Mouse (Mus musculus) midbrain, embryonic 10.5 days (tissue): ENCODE results near the gene Cisd1. TPM values are rescaled to one million over a fixed set of nuclear protein-coding genes. Genes with fewer than 3 reads are reported as not detected.

Experiments
- DNase-seq: peaks from one replicate; pipeline ENCODE4 v3.0.0-alpha.2; 2017; ENCODE audit warnings: low spot score
- H3K27ac ChIP-seq: fragments of 300-500 bp; sonication (generic); replicated peaks from 2 replicates; pipeline ENCODE4 v1.5.1; 2016; ENCODE audit warnings: mild to moderate bottlenecking
- H3K27me3 ChIP-seq: fragments of 300-500 bp; sonication (generic); 2 replicates; pipeline ENCODE4 v1.6.1; 2016; ENCODE audit warnings: low read depth, mild to moderate bottlenecking; ENCODE audit not compliant: poor library complexity, severe bottlenecking
- H3K36me3 ChIP-seq: fragments of 300-500 bp; sonication (generic); 2 replicates; pipeline ENCODE4 v1.6.1; 2016; ENCODE audit warnings: mild to moderate bottlenecking, moderate library complexity
- H3K4me1 ChIP-seq: fragments of 300-500 bp; sonication (generic); 2 replicates; pipeline ENCODE4 v1.6.1; 2016
- H3K4me3 ChIP-seq: fragments of 300-500 bp; sonication (generic); 2 replicates; pipeline ENCODE4 v1.5.1; 2016; ENCODE audit warnings: mild to moderate bottlenecking, moderate library complexity
- H3K9me3 ChIP-seq: fragments of 300-500 bp; sonication (generic); replicated peaks from 2 replicates; pipeline ENCODE4 v1.6.1; 2016; ENCODE audit warnings: mild to moderate bottlenecking
- WGBS: fragments of 180-500 bp; shearing (Covaris S2); methylation state at CpG from one replicate; pipeline ENCODE4 v1.1.7; 2016; 5-methylcytosine and 5-hydroxymethylcytosine counted together
- polyA plus RNA-seq: library from polyadenylated mRNA; unstranded; fragments of >200 nt; fragmentation: Nextera tagmentation; extraction: Ambion mirVana; gene quantifications from 2 replicates; pipeline ENCODE4 v1.2.1, GENCODE M21; 2016

The Cisd1 gene
- polyA plus RNA-seq, 1 experiment from 2014 or later, result 154 TPM

DNA sequence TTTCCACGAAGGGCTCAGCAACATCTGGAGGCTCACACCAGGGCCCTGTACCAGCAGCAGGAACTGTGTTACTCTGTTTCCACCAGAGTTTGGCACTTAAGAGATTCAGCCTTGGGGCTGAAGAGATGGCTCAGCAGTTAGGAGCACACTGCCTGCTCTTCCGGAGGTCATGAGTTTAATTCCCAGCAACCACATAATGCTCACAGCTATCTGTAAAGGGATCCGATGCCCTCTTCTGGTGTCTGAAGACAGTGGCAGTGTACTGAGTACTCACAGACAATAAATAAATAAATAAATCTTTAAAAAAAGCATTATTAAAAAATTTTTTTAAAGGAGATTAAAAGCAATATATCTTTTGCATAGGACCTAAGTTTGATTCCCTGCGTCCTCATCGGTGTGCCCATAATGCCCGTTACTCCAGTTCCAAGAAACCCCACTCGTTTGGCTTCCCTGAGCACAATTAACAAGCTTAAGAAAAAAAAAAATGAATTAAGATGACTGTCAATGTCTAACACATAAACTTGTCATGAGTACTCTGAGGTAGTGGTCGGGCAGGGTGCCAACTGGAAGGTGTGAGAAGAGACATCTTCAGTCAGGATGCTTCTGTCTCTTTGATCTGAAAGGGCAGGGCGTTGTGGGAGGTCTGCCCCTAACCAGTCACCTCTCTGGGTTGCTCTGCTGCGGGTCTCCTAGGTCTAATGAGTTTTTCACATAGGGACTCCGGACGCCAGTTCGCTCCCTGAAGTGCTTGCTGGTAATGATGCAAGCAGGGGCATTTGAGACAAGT, 2.2 kb upstream of the Cisd1 start:
- Histone ChIP-seq H3K4me1 (peaks cover 57% of the 10 kb centered on the region), H3K27ac (peak overlapping the region; percentile 92)
- no peak for DNase-seq

DNA sequence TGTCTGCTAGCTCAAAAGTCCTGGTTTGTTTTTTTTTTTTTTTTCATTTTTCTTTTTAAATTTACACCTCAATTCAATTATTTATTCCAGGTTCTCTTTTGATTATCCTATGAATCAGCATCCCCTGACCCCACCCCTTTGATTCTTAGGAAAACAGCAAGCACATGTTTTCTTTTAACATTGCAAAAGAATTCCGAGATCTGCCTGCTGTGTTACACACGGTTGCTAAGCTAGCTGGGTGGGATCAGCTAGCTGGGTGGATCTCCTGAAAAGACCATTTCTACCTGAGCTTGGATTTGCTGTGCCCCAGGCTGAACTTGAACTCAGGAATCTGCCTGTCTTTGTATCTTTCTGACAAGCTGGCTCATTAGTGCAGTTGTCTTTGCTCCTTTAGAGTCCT, 1.4 kb upstream of the Cisd1 start:
- H3K4me1 ChIP-seq, result peaks cover 57% of the 10 kb centered on the region
- no peak overlapping the region for H3K27ac ChIP-seq
- peaks cover 10% of the 10 kb centered on the region for H3K36me3 ChIP-seq
- no peak overlapping the region for H3K4me3 ChIP-seq
- H3K9me3 ChIP-seq, result no peaks in the 10 kb centered on the region
- 59% methylated on average over 2 of the region's 2 CpGs for WGBS
- DNase-seq, result no peak
- no peaks in the 10 kb centered on the region for H3K27me3 ChIP-seq

More for the DNA sequence above, 2.2 kb upstream of the Cisd1 start:
- H3K27me3 ChIP-seq, result no peaks in the 10 kb centered on the region
- no peaks in the 10 kb centered on the region for H3K9me3 ChIP-seq
- peaks cover 18% of the 10 kb centered on the region for H3K36me3 ChIP-seq
- WGBS, result 14% methylated on average over 13 of the region's 13 CpGs
- H3K4me3 ChIP-seq, result peak overlapping the region; percentile 94

DNA sequence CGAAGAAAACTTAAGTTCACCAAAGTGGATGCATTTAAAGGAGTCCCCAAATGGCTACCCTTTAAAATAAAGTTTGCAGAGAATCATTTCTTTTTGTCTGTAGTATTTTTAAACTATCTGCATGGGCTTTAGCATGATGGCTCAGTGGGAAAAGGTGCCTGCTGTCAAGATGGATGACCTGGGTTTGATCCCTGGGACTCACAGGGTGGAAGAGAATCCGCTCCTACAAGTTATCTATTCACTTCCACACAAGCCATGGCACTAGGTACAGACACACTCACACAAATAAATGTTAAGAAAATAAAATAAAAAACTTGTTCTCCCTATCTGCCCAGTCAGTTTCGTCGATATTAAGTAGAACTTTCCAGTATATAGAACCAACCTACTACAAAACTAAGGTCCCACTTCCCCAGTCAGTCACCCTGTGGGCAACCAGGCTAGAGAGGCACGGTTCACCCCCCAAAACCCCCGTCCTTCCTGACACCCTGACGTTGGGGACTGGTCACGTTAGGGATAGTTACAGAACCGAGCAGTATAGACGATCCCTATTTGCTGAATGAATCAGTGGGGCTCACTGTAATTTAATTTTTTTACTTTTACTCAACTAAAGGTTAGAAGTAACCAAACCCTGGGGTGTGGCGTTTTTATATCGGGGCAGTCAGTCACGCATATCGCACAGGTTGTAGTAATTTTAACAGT, 1.0 kb downstream of the Cisd1 start:
- no peaks in the 10 kb centered on the region for H3K36me3 ChIP-seq
- H3K9me3 ChIP-seq, result no peaks in the 10 kb centered on the region
- H3K27me3 ChIP-seq, result no peaks in the 10 kb centered on the region
- no peak for DNase-seq
- peak overlapping the region; percentile 81 for H3K4me3 ChIP-seq
- H3K4me1 ChIP-seq, result peaks cover 46% of the 10 kb centered on the region
- H3K27ac ChIP-seq, result peak overlapping the region; percentile 94
- WGBS, result 27% methylated on average over 14 of the region's 14 CpGs

DNA sequence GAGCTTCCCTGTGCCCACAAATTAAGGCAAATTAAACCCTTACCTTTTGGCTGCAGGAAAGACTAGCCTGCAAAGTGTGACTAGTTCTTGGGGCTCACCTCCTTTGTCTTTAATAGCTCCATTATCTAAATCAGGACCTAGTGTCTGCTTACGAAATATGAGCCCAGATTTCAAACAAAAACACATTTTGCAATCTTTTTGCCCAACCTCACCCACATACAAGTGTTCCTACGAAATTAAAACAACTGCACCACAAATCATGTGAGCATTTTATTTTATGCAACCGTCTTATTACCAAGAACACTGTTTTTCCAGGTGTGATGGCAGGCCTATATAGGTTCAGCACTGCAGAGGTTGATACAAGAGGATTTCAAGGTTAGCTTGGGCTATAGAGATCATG, 1.6 kb downstream of the Cisd1 start:
- H3K4me3 ChIP-seq, result peak overlapping the region; percentile 81
- H3K4me1 ChIP-seq, result peaks cover 40% of the 10 kb centered on the region
- H3K27me3 ChIP-seq, result no peaks in the 10 kb centered on the region
- WGBS, result 89% methylated on average over 3 of the region's 3 CpGs
- H3K9me3 ChIP-seq, result no peaks in the 10 kb centered on the region
- DNase-seq, result no peak
- no peak overlapping the region for H3K27ac ChIP-seq
- H3K36me3 ChIP-seq, result no peaks in the 10 kb centered on the region

DNA sequence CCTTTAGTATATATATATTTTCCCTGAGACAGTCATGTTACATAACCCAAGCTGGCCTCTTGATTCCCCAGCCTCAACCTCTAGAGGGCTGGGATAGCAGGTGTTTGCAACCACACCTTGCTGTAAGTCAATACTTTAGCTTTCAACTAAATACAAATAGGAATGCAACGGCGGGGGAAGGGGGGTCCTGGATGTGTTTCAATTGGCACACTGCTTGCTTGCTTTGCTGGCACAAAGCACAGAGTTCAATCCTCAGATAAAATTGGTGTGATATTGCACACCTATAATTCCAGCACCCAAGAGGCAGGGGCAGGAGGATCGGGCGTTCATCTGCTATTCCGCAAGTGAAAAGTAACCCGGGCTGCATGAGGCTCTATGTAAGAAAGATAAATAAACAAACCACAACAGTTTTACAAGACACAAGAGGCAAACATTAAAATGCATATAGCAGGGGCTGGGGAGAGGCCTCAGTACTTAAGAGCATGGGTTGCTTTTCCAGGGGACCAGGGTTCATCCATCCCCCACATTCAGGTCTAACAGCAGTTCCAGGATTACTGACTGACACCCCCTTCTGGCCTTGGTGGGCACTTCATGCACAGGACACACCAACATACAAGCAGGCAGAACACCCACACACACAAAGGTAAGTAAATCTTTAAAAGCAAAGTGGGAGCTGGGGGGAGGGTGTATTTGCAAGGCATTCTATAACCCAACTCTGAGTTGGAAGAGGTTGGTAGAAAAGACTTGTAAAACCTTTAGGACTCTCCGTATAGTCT, 2.5 kb downstream of the Cisd1 start:
- Histone ChIP-seq H3K27me3 (no peaks in the 10 kb centered on the region), H3K27ac (no peak overlapping the region), H3K36me3 (no peaks in the 10 kb centered on the region), H3K4me1 (peaks cover 37% of the 10 kb centered on the region), H3K4me3 (no peak overlapping the region), H3K9me3 (no peaks in the 10 kb centered on the region)
- DNase-seq, result no peak
- 90% methylated on average over 7 of the region's 7 CpGs for WGBS

DNA sequence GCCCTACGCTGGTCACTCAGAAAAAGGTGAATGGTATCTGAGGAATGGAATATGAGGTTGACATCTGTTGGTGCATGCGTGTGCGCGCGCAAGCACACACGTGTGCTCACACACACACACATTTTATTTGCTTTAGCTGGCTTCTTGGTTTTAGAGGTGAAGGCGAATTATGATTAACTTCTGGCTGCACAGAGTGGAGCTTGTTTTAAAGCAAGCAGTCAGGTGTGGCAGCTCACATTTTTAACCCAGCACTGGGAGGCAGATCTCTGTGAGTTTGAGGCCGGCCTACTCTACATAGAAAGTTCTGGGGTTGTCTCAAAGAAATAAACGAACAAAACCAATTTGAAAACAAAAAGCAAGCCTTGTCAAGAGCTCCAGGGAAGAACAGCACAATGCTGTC, 3.5 kb downstream of the Cisd1 start:
- H3K4me3 ChIP-seq, result no peak overlapping the region
- H3K4me1 ChIP-seq, result peaks cover 28% of the 10 kb centered on the region
- no peaks in the 10 kb centered on the region for H3K9me3 ChIP-seq
- WGBS, result 95% methylated on average over 9 of the region's 9 CpGs
- H3K27me3 ChIP-seq, result no peaks in the 10 kb centered on the region
- no peak overlapping the region for H3K27ac ChIP-seq
- DNase-seq, result no peak
- H3K36me3 ChIP-seq, result peaks cover 1% of the 10 kb centered on the region

DNA sequence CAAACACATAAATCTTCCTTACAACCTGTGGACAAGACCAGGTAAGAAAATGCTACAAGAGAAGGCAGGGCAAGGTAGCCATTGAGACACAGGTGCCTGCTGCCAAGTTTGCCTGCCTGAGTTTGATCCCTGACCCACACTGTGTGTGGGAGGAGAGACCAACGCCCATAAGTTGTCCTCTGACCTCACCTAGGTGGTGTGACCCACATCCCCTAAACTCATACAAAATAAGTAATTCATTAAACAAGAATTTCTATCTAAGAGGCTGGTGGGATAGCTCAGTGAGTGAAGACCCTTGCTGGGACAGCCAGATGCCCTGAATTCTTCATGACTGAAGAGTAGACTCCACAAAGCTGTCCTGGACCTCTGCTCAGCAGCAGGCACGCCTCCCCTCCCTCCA, 4.6 kb downstream of the Cisd1 start:
- H3K4me3 ChIP-seq, result no peak overlapping the region
- H3K27me3 ChIP-seq, result no peaks in the 10 kb centered on the region
- peaks cover 12% of the 10 kb centered on the region for H3K36me3 ChIP-seq
- peaks cover 25% of the 10 kb centered on the region for H3K4me1 ChIP-seq
- H3K27ac ChIP-seq, result no peak overlapping the region
- no peak for DNase-seq
- WGBS, result 91% methylated on average over 2 of the region's 2 CpGs
- H3K9me3 ChIP-seq, result no peaks in the 10 kb centered on the region

DNA sequence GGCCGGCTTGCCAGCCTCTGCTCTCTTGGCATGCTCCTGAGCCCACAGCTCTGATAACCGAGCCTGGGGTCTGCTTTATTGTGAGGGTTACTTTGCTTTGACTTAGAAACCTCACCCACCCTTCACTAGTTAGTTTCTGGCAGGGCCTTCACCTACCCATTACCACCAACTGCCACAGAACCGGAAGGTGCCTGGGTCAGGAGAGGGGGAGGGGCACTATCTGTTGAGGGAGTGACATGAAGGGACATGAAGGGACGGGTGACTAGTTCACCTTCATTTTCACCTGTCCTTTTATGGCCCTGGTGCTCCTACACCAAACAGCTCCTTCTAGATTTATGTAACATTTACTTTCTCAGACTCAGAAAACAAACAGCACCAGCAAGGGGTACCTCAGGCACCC, 5.3 kb downstream of the Cisd1 start:
- H3K36me3 ChIP-seq, result peaks cover 20% of the 10 kb centered on the region

DNA sequence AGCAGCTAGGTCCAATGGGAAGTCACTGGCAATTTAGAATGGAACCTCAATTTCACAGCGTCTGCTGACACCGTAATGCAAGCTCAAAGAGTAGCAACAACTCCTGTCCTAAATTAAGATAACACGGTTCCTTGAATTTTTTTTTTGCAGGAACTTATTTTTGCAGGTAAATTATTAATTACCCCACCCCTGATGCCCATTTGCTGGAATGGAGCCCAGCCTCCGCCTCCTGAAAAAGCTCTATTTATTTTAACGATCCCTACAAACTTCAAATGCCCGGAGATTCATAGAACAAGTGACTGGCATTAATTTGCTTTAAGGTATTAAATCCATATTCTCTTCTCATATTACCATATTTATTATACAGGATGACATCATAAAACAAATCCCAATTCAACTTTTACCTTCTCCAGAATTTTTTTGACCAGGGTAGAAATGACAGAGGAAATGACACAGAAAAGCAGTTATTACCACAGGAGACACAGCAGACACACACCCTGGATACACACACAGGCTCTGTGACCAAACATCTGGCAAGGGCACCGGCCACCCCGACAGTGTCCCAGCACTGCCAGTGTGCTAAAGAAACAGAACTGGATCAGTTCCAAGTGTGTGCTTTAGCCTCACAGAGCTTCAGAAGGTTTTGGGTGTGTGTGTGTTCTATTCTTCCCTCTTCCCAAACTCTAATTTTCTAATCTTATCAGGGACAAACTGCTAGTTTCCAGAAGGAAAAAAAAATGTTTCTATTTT, 6.4 kb downstream of the Cisd1 start:
- H3K36me3 ChIP-seq, result peaks cover 31% of the 10 kb centered on the region
- no peak for DNase-seq
- WGBS, result 93% methylated on average over 8 of the region's 8 CpGs
- peaks cover 6% of the 10 kb centered on the region for H3K4me1 ChIP-seq
- H3K27me3 ChIP-seq, result no peaks in the 10 kb centered on the region
- no peak overlapping the region for H3K27ac ChIP-seq
- H3K4me3 ChIP-seq, result no peak overlapping the region
- H3K9me3 ChIP-seq, result no peaks in the 10 kb centered on the region

More for the DNA sequence above, 5.3 kb downstream of the Cisd1 start:
- H3K27ac ChIP-seq, result no peak overlapping the region
- peaks cover 17% of the 10 kb centered on the region for H3K4me1 ChIP-seq
- H3K27me3 ChIP-seq, result no peaks in the 10 kb centered on the region
- no peaks in the 10 kb centered on the region for H3K9me3 ChIP-seq
- no peak overlapping the region for H3K4me3 ChIP-seq
- no peak for DNase-seq
- 90% methylated on average over 4 of the region's 4 CpGs for WGBS

DNA sequence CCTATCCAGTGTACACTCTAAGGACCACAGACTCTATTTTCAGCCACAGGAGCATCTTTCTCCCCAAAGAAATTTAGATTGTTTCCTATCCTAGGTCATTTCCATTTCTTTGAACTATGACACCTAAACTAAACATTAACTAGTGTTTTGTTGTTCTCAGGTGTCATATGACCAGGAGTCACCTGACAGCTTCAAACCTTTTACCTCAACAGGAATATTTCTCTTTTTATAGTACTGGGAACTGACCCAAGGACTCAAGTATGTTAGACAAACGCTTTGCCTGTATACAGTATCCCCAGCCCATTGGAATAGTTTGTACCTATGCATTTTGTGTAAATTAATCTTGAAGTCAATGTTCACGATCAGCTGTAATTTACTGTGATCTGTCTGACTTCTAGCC, 7.0 kb downstream of the Cisd1 start:
- Histone ChIP-seq H3K36me3 (peaks cover 37% of the 10 kb centered on the region), H3K27me3 (no peaks in the 10 kb centered on the region), H3K27ac (no peak overlapping the region), H3K4me1 (0 out of 2 replicates have a peak, but pooled peaks cover 3% of the 10 kb centered on the region), H3K9me3 (no peaks in the 10 kb centered on the region), H3K4me3 (no peak overlapping the region)
- DNase-seq, result no peak
- WGBS, result 95% methylated on average over 2 of the region's 2 CpGs

DNA sequence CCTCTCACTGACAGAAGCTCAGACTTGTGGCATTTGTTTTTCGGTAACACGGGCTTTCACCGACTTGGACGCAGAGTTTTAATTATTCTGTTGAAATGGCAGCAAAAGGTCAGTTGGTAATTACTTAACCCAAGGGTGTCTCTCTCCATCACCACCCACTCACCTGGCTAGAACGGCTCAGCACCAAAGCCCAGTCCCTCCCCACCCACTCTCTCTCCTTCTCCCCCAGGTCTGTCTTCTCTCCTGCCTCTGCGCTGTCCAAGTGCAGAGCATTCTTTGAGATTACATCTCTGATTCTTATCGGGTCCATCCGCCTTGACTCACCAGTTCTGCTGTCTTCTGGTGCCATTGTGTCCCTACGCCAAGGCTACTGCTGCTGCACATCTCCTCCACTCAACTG, 11.9 kb downstream of the Cisd1 start:
- H3K4me1 ChIP-seq, result no peaks in the 10 kb centered on the region
- no peak overlapping the region for H3K4me3 ChIP-seq
- H3K27ac ChIP-seq, result no peak overlapping the region
- no peaks in the 10 kb centered on the region for H3K27me3 ChIP-seq
- WGBS, result 95% methylated on average over 9 of the region's 9 CpGs
- H3K36me3 ChIP-seq, result peaks cover 75% of the 10 kb centered on the region
- DNase-seq, result no peak
- no peaks in the 10 kb centered on the region for H3K9me3 ChIP-seq

DNA sequence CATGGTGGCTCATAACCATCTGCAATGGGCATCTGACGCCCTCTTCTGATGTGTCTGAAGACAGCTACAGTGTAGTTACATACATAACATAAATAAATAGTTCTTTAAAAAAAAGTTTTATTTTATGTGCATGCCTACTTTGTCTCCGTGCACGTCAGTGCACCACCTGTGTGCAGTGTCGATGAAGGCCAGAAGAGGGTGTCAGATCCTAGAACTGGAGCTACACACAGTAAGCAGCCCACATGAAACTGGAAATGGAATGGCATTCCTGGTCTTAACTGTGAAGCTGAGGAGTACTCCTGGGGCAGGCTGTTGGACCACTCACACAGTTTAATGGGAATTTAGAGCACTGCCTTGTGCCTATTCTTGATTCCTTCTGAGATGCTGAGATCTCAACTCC, 12.4 kb downstream of the Cisd1 start:
- 86% methylated on average over 4 of the region's 4 CpGs for WGBS
- no peak for DNase-seq
- H3K27me3 ChIP-seq, result no peaks in the 10 kb centered on the region
- peaks cover 75% of the 10 kb centered on the region for H3K36me3 ChIP-seq
- H3K27ac ChIP-seq, result no peak overlapping the region
- H3K9me3 ChIP-seq, result no peaks in the 10 kb centered on the region
- H3K4me1 ChIP-seq, result no peaks in the 10 kb centered on the region
- H3K4me3 ChIP-seq, result no peak overlapping the region
